Comparison of ENCODE assay signal across 15 mouse cellular contexts in the genomic region with DNA sequence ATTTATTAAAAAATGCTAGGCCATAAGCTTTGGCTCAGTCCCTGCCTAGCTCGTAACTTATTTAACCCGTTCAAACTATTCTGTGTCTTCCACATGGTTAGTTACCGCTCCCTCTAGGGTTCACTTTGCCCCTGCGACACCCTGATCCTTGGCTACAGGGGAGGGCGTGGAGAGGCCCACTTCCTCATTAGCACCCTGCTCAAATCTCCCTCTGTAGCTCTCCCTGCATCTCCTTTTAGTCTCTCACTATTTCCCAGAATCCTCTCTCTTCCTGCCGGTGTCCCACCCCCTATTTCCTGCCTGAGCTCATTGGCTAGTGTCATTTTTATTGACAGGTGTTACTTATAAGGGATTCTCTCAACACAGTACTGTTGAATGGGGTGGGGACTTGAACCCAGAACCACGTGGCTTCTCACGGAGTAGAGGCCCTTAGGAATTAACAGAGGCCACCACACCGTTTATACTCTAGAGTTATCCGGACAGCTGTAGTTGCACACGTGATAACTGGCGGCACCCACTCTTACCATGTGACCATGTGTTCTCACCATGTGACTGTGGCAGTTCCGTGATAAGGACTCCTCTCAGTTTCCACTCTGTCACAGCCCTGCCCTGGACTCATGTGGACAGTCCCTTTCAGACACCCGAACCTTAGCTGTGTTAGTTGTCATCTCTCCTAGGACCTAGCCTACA. TPM values are rescaled to one million over a fixed set of nuclear protein-coding genes. Genes with fewer than 3 reads are reported as not detected.
DNase-seq lines count a peak whose midpoint lies in the region; ATAC-seq and TF ChIP-seq lines count a peak whose summit lies in the region.
"Had no signal": no experiment of that assay in that cellular context is flagged by ENCODE, and none has a peak within 500 bp of the region (broad histone marks: within the 10 kb centered on the region; RNA-seq: fewer than 3 reads in every experiment).

No protein-coding gene starts in this region.

- H3K27ac ChIP-seq in intestine, postnatal 0 days (ENCODE audit: low read depth, low read length), result no peak overlapping the region
- H3K27ac ChIP-seq in intestine, embryonic 15.5 days, result no peak overlapping the region
- H3K27ac ChIP-seq in cortical plate, adult 2 months (ENCODE audit: insufficient read depth, low read length), result 0 out of 2 replicates have a peak overlapping the region, but pooled peaks have one; percentile 30
- H3K27ac ChIP-seq: embryonic facial prominence, embryonic 12.5 days; limb, embryonic 10.5 days; midbrain, embryonic 10.5 days had no signal

- H3K4me1 ChIP-seq in intestine, postnatal 0 days (replicated peaks; ENCODE audit: control insufficient read depth, insufficient read depth, low read length), result no peaks in the 10 kb centered on the region
- H3K4me1 ChIP-seq in intestine, embryonic 15.5 days (replicated peaks), result 0 out of 2 replicates have a peak, but pooled peaks cover 3% of the 10 kb centered on the region
- peaks cover 7% of the 10 kb centered on the region for H3K4me1 ChIP-seq in cortical plate, adult 2 months (ENCODE audit: control insufficient read depth, insufficient read depth, low read length)
- H3K4me1 ChIP-seq: embryonic facial prominence, embryonic 12.5 days had no signal

- 73% methylated on average over 14 of the region's 14 CpGs for WGBS in intestine, postnatal 0 days
- WGBS in intestine, embryonic 15.5 days, result 84% methylated on average over 14 of the region's 14 CpGs

- peaks cover 67% of the 10 kb centered on the region for H3K36me3 ChIP-seq in intestine, postnatal 0 days (ENCODE audit: control insufficient read depth, insufficient read depth)
- peaks cover 24% of the 10 kb centered on the region for H3K36me3 ChIP-seq in intestine, embryonic 15.5 days
- H3K36me3 ChIP-seq: limb, embryonic 10.5 days; midbrain, embryonic 10.5 days had no signal

- H3K4me2 ChIP-seq in intestine, postnatal 0 days (replicated peaks; ENCODE audit: low read depth), result no peak overlapping the region
- H3K4me2 ChIP-seq in intestine, embryonic 15.5 days (replicated peaks), result no peak overlapping the region
- H3K4me2 ChIP-seq: embryonic facial prominence, embryonic 12.5 days; lung, embryonic 14.5 days had no signal

- H3K27me3 ChIP-seq in intestine, postnatal 0 days (replicated peaks; ENCODE audit: control insufficient read depth, insufficient read depth, low read length), result no peaks in the 10 kb centered on the region
- H3K27me3 ChIP-seq in intestine, embryonic 15.5 days (replicated peaks), result no peaks in the 10 kb centered on the region

- no peak overlapping the region for H3K9ac ChIP-seq in intestine, postnatal 0 days (ENCODE audit: low read depth, low read length)
- H3K9ac ChIP-seq in intestine, embryonic 15.5 days, result no peak overlapping the region
- H3K9ac ChIP-seq: embryonic facial prominence, embryonic 12.5 days; lung, embryonic 14.5 days had no signal

- H3K9me3 ChIP-seq in intestine, postnatal 0 days (ENCODE audit: control insufficient read depth), result no peaks in the 10 kb centered on the region
- H3K9me3 ChIP-seq in intestine, embryonic 15.5 days, result no peaks in the 10 kb centered on the region
- H3K9me3 ChIP-seq: embryonic facial prominence, embryonic 12.5 days; limb, embryonic 10.5 days; midbrain, embryonic 10.5 days had no signal

- no peak overlapping the region for H3K4me3 ChIP-seq in intestine, postnatal 0 days (ENCODE audit: low read depth, low read length)
- no peak overlapping the region for H3K4me3 ChIP-seq in intestine, embryonic 15.5 days (replicated peaks)
- no peak overlapping the region for H3K4me3 ChIP-seq in cortical plate, adult 2 months (ENCODE audit: insufficient read depth, low read length)
- H3K4me3 ChIP-seq: embryonic facial prominence, embryonic 12.5 days; limb, embryonic 10.5 days; midbrain, embryonic 10.5 days had no signal

- no peak for TF ChIP-seq POLR2A in cortical plate, adult 2 months (IDR thresholded peaks at IDR 0.05; ENCODE audit: extremely low read depth, insufficient read depth, low read length)

- peak; percentile 39 for ATAC-seq in intestine, postnatal 0 days
- ATAC-seq in intestine, embryonic 15.5 days, result no peak
- ATAC-seq: forebrain, embryonic 14.5 days had no signal

- peak; percentile 37 for DNase-seq in adrenal gland, adult 2 months
- no peak for DNase-seq in adrenal gland, postnatal 36 days
- DNase-seq in 416B (ENCODE audit: low read depth), result peak; percentile 55
- DNase-seq in right cerebral cortex, postnatal 36 days (ENCODE audit: low spot score in 2 of 2), result no peak
- DNase-seq in embryo, embryonic 10 days (ENCODE audit: low spot score), result no peak
- DNase-seq: gastrocnemius, postnatal 25 days; lung, embryonic 14.5 days; thymus, postnatal 25 days had no signal

- TF ChIP-seq CTCF in intestine, postnatal 0 days (IDR thresholded peaks at IDR 0.05; ENCODE audit: low read depth), result no peak
- TF ChIP-seq CTCF in cortical plate, adult 2 months (IDR thresholded peaks at IDR 0.05; ENCODE audit: extremely low read depth, insufficient read depth, low read length), result no peak

RNA-seq across cellular contexts. Expression of a gene that starts 36.3 kb away (rescaled TPM):
- 10 to 100 TPM; 37.2 to 48.9 TPM for total RNA-seq in adrenal gland, adult 2 months (2021)
- 6.3 and 8.5 TPM in 2 replicates for polyA plus RNA-seq in adrenal gland, adult 2 months (2012; rRNA removed)
- 10 to 100 TPM; 23.9 to 38.5 TPM for total RNA-seq in adrenal gland, postnatal 36 days (2021)
- 14.3 and 21.0 TPM in 2 replicates for polyA plus RNA-seq in intestine, postnatal 0 days (2015; fragmentation: Nextera tagmentation; extraction: Ambion mirVana)
- polyA plus RNA-seq in intestine, embryonic 15.5 days (2015; fragmentation: Nextera tagmentation; extraction: Ambion mirVana), result 18.2 and 19.5 TPM in 2 replicates
- 1.8 and 2.0 TPM in 2 replicates for polyA plus RNA-seq in cortical plate, adult 2 months (2012; rRNA removed)

Comparison
In these comparisons a context has a peak if more than half of its experiments do, and no peak if none do; other contexts are left out.
1. DNase-seq: peak in adrenal gland, adult 2 months (single experiment) and 416B (single experiment); none in adrenal gland, postnatal 36 days (0 of 2), right cerebral cortex, postnatal 36 days (0 of 2) and embryo, embryonic 10 days (single experiment).